Mouse (Mus musculus): ENCODE measurements around the gene Mpped2. TPM values are rescaled to one million over a fixed set of nuclear protein-coding genes. Genes with fewer than 3 reads are reported as not detected.
A peak's percentile ranks its signal among the peaks of the same experiment; 100 is the strongest.

The Mpped2 gene
- total and polyA plus RNA-seq, 2 experiments from 2014 or later = 39.1 to 80.0 TPM

DNA sequence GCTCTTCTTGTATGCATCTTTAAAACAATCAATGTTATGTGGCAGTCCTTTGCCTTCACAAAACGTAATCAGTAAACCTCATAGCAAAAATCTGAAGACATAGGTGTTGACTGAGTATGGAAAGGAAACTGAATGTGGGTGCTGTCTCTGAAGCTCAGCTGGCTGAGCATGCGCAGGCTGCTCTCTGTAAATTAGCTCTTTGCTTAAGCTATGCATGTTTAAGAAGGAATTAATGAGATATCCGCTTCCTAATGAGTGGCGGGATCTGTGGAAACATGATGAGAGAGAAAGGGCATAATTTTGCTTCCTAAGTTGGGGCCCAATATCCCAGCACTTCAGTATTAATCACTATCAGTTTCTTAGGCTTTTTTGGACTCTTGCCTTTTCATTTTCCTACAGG is 51.0 kb downstream of the Mpped2 start:
- no peaks in the 10 kb centered on the region for H3K36me3 ChIP-seq (ENCODE audit: insufficient read depth, low read length)
- H3K27ac ChIP-seq = no peak overlapping the region
- 78% methylated on average over 4 of the region's 4 CpGs for WGBS
- no peak overlapping the region for H3K4me2 ChIP-seq (ENCODE audit: low read depth, low read length)
- no peaks in the 10 kb centered on the region for H3K27me3 ChIP-seq (ENCODE audit: insufficient read depth, low read length)
- TF ChIP-seq CTCF (IDR thresholded peaks at IDR 0.05; ENCODE audit: low read depth) = no peak
- DNase-seq (ENCODE audit: low spot score) = no peak
- H3K4me3 ChIP-seq (ENCODE audit: low read length) = no peak overlapping the region
- no peaks in the 10 kb centered on the region for H3K9me3 ChIP-seq (ENCODE audit: low read length)
- ATAC-seq = no peak
- H3K4me1 ChIP-seq (ENCODE audit: insufficient read depth, low read length) = no peaks in the 10 kb centered on the region
- H3K9ac ChIP-seq (replicated peaks; ENCODE audit: low read length) = no peak overlapping the region

DNA sequence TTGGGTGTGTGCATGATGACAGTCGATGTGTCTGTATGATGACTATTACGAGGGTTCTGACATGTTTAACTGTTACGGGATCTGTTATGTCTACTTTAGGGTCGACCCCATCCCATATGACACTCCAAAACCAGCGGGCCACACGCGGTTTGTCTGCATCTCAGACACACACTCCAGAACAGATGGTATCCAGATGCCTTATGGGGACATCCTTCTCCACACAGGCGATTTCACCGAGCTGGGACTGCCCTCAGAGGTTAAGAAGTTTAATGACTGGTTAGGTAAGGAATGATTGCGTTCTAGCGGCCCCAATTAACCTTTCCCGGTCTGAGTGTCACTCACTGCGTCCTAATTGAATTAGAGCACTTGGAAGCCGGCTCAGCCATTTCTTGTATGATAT is 51.5 kb downstream of the Mpped2 start:
- H3K27ac ChIP-seq = no peak overlapping the region
- H3K9me3 ChIP-seq (ENCODE audit: low read length) = no peaks in the 10 kb centered on the region
- no peaks in the 10 kb centered on the region for H3K4me1 ChIP-seq (ENCODE audit: insufficient read depth, low read length)
- no peak for TF ChIP-seq CTCF (IDR thresholded peaks at IDR 0.05; ENCODE audit: low read depth)
- H3K4me2 ChIP-seq (ENCODE audit: low read depth, low read length) = no peak overlapping the region
- ATAC-seq = no peak
- no peak overlapping the region for H3K4me3 ChIP-seq (ENCODE audit: low read length)
- H3K36me3 ChIP-seq (ENCODE audit: insufficient read depth, low read length) = no peaks in the 10 kb centered on the region
- 57% methylated on average over 14 of the region's 14 CpGs for WGBS
- no peak overlapping the region for H3K9ac ChIP-seq (replicated peaks; ENCODE audit: low read length)
- no peaks in the 10 kb centered on the region for H3K27me3 ChIP-seq (ENCODE audit: insufficient read depth, low read length)
- no peak for DNase-seq (ENCODE audit: low spot score)

DNA sequence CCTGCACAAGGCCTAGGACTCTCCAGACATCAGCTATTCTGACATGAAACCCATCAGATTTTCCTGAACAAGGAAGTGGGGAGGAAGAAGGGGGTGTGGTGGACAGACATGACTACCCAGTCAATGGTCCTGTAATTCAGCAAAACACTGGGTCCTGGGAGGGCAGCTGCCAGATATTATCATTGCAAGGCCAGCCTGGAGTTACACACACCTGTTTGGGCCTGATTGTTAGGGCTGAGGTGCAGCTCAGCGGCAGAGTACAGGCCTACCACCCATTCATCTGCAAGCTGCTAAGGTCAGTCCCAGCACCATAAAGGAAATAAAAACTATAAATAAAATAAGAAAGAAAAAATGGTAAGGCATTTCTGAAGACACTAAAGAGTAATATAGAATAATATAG is 52.3 kb downstream of the Mpped2 start:
- Histone ChIP-seq H3K27ac (no peak overlapping the region), H3K4me1 (ENCODE audit: insufficient read depth, low read length) (no peaks in the 10 kb centered on the region), H3K9me3 (ENCODE audit: low read length) (no peaks in the 10 kb centered on the region), H3K36me3 (ENCODE audit: insufficient read depth, low read length) (no peaks in the 10 kb centered on the region), H3K4me3 (ENCODE audit: low read length) (no peak overlapping the region), H3K9ac (replicated peaks; ENCODE audit: low read length) (no peak overlapping the region), H3K27me3 (ENCODE audit: insufficient read depth, low read length) (no peaks in the 10 kb centered on the region), H3K4me2 (ENCODE audit: low read depth, low read length) (no peak overlapping the region)
- no peak for ATAC-seq
- WGBS = 88% methylated on average over 1 of the region's 1 CpGs
- DNase-seq (ENCODE audit: low spot score) = no peak
- no peak for TF ChIP-seq CTCF (IDR thresholded peaks at IDR 0.05; ENCODE audit: low read depth)

DNA sequence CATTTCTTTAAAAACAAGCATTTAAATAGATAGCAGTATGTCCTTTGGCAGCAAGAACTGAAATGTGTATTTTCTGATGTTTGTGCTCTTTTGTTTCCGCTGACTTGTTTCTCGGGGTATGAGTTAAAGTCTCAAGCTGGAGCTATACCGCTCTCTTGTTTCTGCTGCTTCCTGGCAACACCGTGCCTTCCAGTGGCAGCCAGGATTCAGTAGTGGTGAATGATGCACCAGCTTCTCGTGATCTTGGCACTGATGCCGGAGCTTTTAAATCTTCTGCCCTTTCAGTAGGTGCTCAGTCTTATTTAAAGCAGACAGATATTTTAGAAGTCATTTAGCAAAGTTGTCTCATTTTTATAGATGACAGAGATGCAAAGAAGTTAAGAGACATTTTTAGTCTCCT is 53.1 kb downstream of the Mpped2 start:
- no peak overlapping the region for H3K27ac ChIP-seq
- H3K9ac ChIP-seq (replicated peaks; ENCODE audit: low read length) = no peak overlapping the region
- H3K27me3 ChIP-seq (ENCODE audit: insufficient read depth, low read length) = no peaks in the 10 kb centered on the region
- no peak overlapping the region for H3K4me3 ChIP-seq (ENCODE audit: low read length)
- H3K4me2 ChIP-seq (ENCODE audit: low read depth, low read length) = no peak overlapping the region
- H3K36me3 ChIP-seq (ENCODE audit: insufficient read depth, low read length) = no peaks in the 10 kb centered on the region
- no peak for TF ChIP-seq CTCF (IDR thresholded peaks at IDR 0.05; ENCODE audit: low read depth)
- no peaks in the 10 kb centered on the region for H3K9me3 ChIP-seq (ENCODE audit: low read length)
- WGBS = 43% methylated on average over 6 of the region's 6 CpGs
- no peak for DNase-seq (ENCODE audit: low spot score)
- no peaks in the 10 kb centered on the region for H3K4me1 ChIP-seq (ENCODE audit: insufficient read depth, low read length)
- no peak for ATAC-seq

DNA sequence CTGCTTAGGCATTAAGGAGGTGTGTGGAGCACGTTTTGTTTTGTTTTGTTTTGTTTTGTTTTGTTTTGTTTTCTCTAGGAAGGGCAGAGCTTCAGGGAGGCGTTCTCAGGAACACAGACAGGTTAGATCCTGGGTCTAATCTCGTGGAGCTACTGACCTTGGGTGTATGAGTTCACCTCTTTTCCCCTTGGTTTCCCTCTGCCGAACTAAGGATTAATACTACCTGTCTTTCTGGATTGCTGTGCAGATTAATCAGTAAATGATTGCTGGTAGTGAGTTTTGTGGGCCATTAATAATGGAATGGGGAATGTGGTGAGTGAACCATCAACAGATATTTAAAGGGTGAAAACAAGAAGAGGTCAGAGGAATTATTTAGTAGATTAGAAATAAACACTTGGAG is 53.8 kb downstream of the Mpped2 start:
- WGBS = 62% methylated on average over 4 of the region's 4 CpGs
- Histone ChIP-seq H3K4me2 (ENCODE audit: low read depth, low read length) (no peak overlapping the region), H3K36me3 (ENCODE audit: insufficient read depth, low read length) (no peaks in the 10 kb centered on the region), H3K4me1 (ENCODE audit: insufficient read depth, low read length) (no peaks in the 10 kb centered on the region), H3K9me3 (ENCODE audit: low read length) (no peaks in the 10 kb centered on the region), H3K9ac (replicated peaks; ENCODE audit: low read length) (no peak overlapping the region), H3K4me3 (ENCODE audit: low read length) (no peak overlapping the region), H3K27me3 (ENCODE audit: insufficient read depth, low read length) (no peaks in the 10 kb centered on the region), H3K27ac (no peak overlapping the region)
- TF ChIP-seq CTCF (IDR thresholded peaks at IDR 0.05; ENCODE audit: low read depth) = no peak
- ATAC-seq (no peak), DNase-seq (ENCODE audit: low spot score) (no peak)

DNA sequence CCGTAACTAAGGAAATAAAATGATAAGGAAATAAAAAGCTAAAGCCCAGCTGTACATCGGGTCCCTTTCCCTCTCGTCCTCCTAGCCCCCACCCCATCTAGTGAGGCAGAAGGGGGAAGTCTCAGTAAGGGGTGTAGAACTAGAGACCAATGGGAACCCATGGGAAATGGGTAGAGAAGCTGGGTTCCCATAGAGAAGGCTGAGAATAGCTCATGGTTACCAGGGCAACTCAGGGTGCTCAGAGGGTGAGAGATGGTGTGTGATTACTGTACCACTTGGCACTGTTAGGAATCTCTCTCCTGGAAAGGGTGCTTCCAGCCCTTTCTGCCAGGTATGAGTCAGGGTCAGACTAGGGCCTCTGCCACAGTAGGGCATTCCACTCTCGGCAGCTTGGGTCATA is 54.3 kb downstream of the Mpped2 start:
- Histone ChIP-seq H3K4me1 (ENCODE audit: insufficient read depth, low read length) (no peaks in the 10 kb centered on the region), H3K4me3 (ENCODE audit: low read length) (no peak overlapping the region), H3K36me3 (ENCODE audit: insufficient read depth, low read length) (no peaks in the 10 kb centered on the region), H3K4me2 (ENCODE audit: low read depth, low read length) (no peak overlapping the region), H3K27ac (no peak overlapping the region), H3K9me3 (ENCODE audit: low read length) (no peaks in the 10 kb centered on the region), H3K9ac (replicated peaks; ENCODE audit: low read length) (no peak overlapping the region), H3K27me3 (ENCODE audit: insufficient read depth, low read length) (no peaks in the 10 kb centered on the region)
- WGBS = 68% methylated on average over 4 of the region's 4 CpGs
- DNase-seq (ENCODE audit: low spot score) (no peak), ATAC-seq (0 out of 2 replicates have a peak, but pooled peaks have one; percentile 24)
- TF ChIP-seq CTCF (IDR thresholded peaks at IDR 0.05; ENCODE audit: low read depth) = no peak

DNA sequence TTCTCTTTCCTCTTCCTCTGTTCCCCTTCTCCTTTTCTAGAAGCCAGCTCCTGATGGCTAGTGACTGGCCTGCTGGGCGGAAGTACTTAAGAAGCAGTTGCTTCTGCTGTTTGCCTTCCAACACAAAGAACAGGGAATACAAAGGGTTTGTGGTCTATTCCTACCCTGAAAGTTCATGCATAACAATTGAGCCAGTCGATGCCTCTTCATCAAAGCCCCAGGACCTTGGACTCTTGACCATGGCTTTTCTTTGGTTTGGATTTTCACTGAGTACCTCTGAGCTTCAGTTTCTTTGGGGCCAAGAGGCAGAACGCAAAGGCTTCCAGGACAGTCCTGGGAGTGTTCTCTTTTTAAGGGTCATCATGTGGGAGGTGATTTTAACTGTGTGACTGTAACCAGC is 57.8 kb downstream of the Mpped2 start:
- Histone ChIP-seq H3K4me2 (ENCODE audit: low read depth, low read length) (no peak overlapping the region), H3K9me3 (ENCODE audit: low read length) (no peaks in the 10 kb centered on the region), H3K9ac (replicated peaks; ENCODE audit: low read length) (no peak overlapping the region), H3K4me1 (ENCODE audit: insufficient read depth, low read length) (no peaks in the 10 kb centered on the region), H3K4me3 (ENCODE audit: low read length) (no peak overlapping the region), H3K27me3 (ENCODE audit: insufficient read depth, low read length) (no peaks in the 10 kb centered on the region), H3K36me3 (ENCODE audit: insufficient read depth, low read length) (no peaks in the 10 kb centered on the region), H3K27ac (no peak overlapping the region)
- no peak for TF ChIP-seq CTCF (IDR thresholded peaks at IDR 0.05; ENCODE audit: low read depth)
- 46% methylated on average over 3 of the region's 3 CpGs for WGBS
- ATAC-seq = no peak
- no peak for DNase-seq (ENCODE audit: low spot score)

Data from hindbrain, postnatal 0 days (tissue).